Mouse (Mus musculus) spleen, adult 2 months (tissue): Measurements from ENCODE around the gene Pitpnc1.

Source experiments
- CTCF ChIP-seq: fragments of 200-500 bp; IDR thresholded peaks from 2 replicates; pipeline ENCODE4 v1.5.1; 2011; ENCODE audit warnings: mild to moderate bottlenecking, inconsistent platforms; ENCODE audit not compliant: insufficient read depth, insufficient read length, insufficient replicate concordance; ENCODE audit errors: extremely low read depth
- POLR2A ChIP-seq: fragments of 200-500 bp; IDR thresholded peaks from 2 replicates; pipeline ENCODE4 v1.6.1; 2011; ENCODE audit warnings: low read depth, low read length, inconsistent platforms

DNA sequence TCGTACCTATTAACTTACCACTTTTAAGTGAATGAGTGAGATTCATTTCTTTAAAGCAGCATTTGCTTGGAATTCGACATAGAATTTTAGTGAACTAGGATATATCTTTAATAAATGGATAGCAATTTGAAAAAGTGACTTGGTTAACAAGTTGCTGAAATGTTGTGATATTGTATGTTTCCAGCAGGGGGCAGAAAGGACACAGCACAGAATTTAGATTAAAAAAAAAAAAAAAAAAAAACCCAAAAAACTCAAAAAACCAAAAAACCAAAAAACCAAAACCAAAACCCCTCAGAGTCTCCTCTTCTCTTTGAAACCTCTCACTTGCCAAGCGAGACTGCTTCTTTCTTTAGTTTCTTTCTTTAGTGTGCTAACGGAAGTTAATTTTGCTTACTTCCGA is 256.8 kb downstream of the Pitpnc1 start:
- TF ChIP-seq POLR2A (no peak), CTCF (no peak)
